Mouse (Mus musculus) kidney, embryonic 14.5 days (tissue): ENCODE data around the gene Cdc42bpg. TPM values are rescaled to one million over a fixed set of nuclear protein-coding genes. Genes with fewer than 3 reads are reported as not detected.
"Not testable (repeated sequence)": the region's sequence is repeated elsewhere in the genome, so short reads cannot be mapped to it uniquely, and the experiment has no call there.

ENCODE experiments used
- ATAC-seq: fragments of 200-750 bp; cut with Nextera tagmentation; 2 replicates; pipeline ENCODE4 v1.8.0; 2017; ENCODE audit warnings: moderate number of reproducible peaks, mild to moderate bottlenecking, moderate TSS enrichment, moderate library complexity; ENCODE audit not compliant: low FRiP score, low TSS enrichment
- H3K27ac ChIP-seq: fragments of 300-500 bp; sonication (generic); 2 replicates; pipeline ENCODE4 v1.5.1; 2014; ENCODE audit warnings: low read depth, mild to moderate bottlenecking, low read length, moderate library complexity, mixed read lengths
- H3K27me3 ChIP-seq: fragments of 300-500 bp; sonication (generic); 2 replicates; pipeline ENCODE4 v1.6.1; 2014; ENCODE audit warnings: mild to moderate bottlenecking, low read length; ENCODE audit not compliant: control insufficient read depth, insufficient read depth
- H3K36me3 ChIP-seq: fragments of 300-500 bp; sonication (generic); 2 replicates; pipeline ENCODE4 v1.6.1; 2014; ENCODE audit warnings: low read length, mixed read lengths; ENCODE audit not compliant: control insufficient read depth, insufficient read depth
- H3K4me1 ChIP-seq: fragments of 300-500 bp; sonication (generic); 2 replicates; pipeline ENCODE4 v1.6.1; 2014; ENCODE audit warnings: low read length, mixed read lengths; ENCODE audit not compliant: control insufficient read depth, insufficient read depth
- H3K4me2 ChIP-seq: fragments of 300-500 bp; sonication (generic); replicated peaks from 2 replicates; pipeline ENCODE4 v1.6.1; 2014; ENCODE audit warnings: low read depth, mild to moderate bottlenecking, low read length
- H3K4me3 ChIP-seq: fragments of 300-500 bp; sonication (generic); 2 replicates; pipeline ENCODE4 v1.5.1; 2014; ENCODE audit warnings: mild to moderate bottlenecking, low read length
- H3K9ac ChIP-seq: fragments of 300-500 bp; sonication (generic); 2 replicates; pipeline ENCODE4 v1.6.1; 2014; ENCODE audit warnings: low read depth, mild to moderate bottlenecking, low read length, moderate library complexity
- H3K9me3 ChIP-seq: fragments of 300-500 bp; sonication (generic); 2 replicates; pipeline ENCODE4 v1.6.1; 2016; ENCODE audit warnings: low read length; ENCODE audit not compliant: control insufficient read depth
- WGBS: fragments of 180-500 bp; shearing (Covaris S2); extraction: QIAGEN DNeasy Blood & Tissue Kit; methylation state at CpG from one replicate; pipeline ENCODE4 v1.1.7; 2014; 5-methylcytosine and 5-hydroxymethylcytosine counted together
- polyA plus RNA-seq: library from polyadenylated mRNA; unstranded; fragments of >200 nt; fragmentation: Nextera tagmentation; extraction: Ambion mirVana; gene quantifications from 2 replicates; pipeline ENCODE4 v1.2.1, GENCODE M21; 2014

The Cdc42bpg gene
- polyA plus RNA-seq, 1 experiment from 2014 or later, result 0.89 TPM

DNA sequence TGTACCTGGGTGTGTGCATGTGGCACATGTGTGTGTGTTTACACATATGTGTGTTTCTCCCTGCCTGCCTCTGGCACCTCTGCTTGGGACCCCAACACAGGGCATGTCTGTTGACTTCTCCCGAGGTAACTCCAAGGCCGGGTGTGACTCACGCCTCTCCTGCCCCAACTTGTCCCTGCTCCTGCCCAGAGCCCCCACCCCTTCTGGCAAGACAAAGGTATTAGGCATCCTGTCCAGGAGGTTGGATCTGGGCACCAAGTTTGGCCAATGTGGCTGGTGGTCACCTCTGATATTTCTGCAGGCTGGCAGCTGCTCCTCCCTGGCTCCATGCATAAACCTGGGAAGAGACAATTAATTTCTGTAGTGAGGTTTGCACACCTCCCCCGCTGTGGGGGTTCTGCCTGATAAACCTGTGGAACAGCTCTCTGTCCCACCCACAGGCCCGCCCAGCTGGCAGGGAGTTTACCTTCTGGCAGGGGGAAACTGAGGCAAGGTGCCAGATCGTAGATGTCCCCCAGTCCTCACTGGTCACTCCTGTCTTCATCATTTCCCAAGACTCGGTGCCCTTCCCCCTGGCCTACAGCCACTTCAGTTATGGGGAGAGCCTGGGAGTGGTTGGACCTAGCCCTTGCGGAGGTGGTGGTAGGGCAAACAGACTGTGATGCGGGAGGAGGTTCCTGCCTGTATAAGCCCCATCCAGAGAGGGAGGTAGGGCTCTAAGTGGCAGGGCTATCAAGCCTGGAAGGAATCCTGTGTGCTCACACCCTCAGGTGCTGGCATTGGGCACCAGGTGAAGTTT is 1.7 kb downstream of the Cdc42bpg start:
- no peaks in the 10 kb centered on the region for H3K9me3 ChIP-seq
- H3K27ac ChIP-seq, result no peak overlapping the region
- no peak overlapping the region for H3K4me3 ChIP-seq
- no peaks in the 10 kb centered on the region for H3K27me3 ChIP-seq
- no peak overlapping the region; the same call in 1 of the 2 replicates for H3K9ac ChIP-seq
- 0 out of 2 replicates have a peak, but pooled peaks cover 9% of the 10 kb centered on the region for H3K4me1 ChIP-seq
- WGBS, result 90% methylated on average over 9 of the region's 9 CpGs
- ATAC-seq, result no peak
- H3K4me2 ChIP-seq, result 0 out of 2 replicates have a peak overlapping the region, but pooled peaks have one; percentile 81
- peaks cover 19% of the 10 kb centered on the region for H3K36me3 ChIP-seq

DNA sequence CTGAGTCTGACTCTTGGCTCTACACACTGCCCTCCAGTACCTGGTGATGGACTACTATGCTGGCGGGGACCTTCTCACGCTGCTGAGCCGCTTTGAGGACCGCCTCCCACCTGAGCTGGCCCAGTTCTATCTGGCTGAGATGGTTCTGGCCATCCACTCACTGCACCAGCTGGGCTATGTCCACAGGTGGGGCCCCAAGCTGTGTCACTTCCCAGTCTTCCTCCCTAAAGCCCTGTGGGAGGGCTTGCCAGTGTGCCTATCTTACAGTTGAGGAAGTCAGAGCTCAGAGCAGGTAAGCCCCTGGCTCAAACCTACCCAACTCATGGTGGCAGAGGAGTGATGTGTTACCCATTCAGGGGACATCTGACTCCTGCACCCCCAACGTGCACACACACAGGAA is 3.9 kb downstream of the Cdc42bpg start:
- Histone ChIP-seq H3K27me3 (no peaks in the 10 kb centered on the region), H3K9me3 (no peaks in the 10 kb centered on the region), H3K4me1 (0 out of 2 replicates have a peak, but pooled peaks cover 9% of the 10 kb centered on the region), H3K27ac (no peak overlapping the region), H3K9ac (no peak overlapping the region), H3K36me3 (peaks cover 40% of the 10 kb centered on the region), H3K4me3 (no peak overlapping the region), H3K4me2 (no peak overlapping the region)
- no peak for ATAC-seq
- WGBS, result 90% methylated on average over 5 of the region's 5 CpGs

DNA sequence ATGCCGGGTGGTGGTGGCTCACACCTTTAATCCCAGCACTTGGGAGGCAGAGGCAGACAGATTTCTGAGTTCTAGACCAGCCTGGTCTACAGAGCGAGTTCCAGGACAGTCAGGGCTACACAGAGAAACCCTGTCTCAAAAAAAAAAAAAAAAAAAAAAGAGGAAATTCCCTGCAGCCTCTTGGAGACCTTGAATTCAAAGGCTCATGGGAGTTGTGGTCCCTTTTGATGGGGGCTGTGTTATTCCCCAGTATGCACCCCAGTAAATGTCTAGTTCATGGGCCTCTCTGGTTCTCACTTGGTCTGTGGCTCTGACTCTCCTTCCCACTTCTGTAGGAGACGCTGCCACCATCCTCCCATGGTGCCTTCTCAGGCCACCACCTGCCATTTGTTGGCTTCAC is 5.5 kb downstream of the Cdc42bpg start:
- H3K36me3 ChIP-seq, result peaks cover 53% of the 10 kb centered on the region
- 97% methylated on average over 3 of the region's 3 CpGs for WGBS

DNA sequence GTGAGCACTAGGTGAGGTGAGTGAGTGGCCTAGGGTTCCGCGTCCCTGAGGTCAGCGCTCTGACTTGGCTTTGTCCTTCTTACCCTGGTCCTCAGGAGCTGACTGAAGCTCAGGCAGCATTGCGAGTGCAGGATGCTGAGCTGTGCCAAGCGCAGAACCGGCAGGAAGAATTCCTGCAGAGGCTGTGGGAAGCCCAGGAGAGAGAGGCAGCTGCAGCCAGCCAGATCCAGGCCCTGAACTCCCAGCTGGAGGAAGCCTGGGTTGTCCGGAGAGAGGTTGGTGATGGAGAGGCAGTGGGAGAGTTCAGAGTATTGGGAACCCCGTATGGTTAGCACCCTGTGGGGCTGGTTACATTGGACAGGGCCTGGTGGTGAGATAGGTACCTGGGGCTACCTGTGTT is 7.5 kb downstream of the Cdc42bpg start:
- no peak overlapping the region for H3K27ac ChIP-seq
- H3K4me2 ChIP-seq, result no peak overlapping the region
- WGBS, result 92% methylated on average over 8 of the region's 8 CpGs
- no peak overlapping the region for H3K9ac ChIP-seq
- H3K27me3 ChIP-seq, result no peaks in the 10 kb centered on the region
- H3K36me3 ChIP-seq, result peaks cover 66% of the 10 kb centered on the region
- no peaks in the 10 kb centered on the region for H3K9me3 ChIP-seq
- H3K4me1 ChIP-seq, result no peaks in the 10 kb centered on the region
- no peak for ATAC-seq
- no peak overlapping the region for H3K4me3 ChIP-seq

More for the DNA sequence above, 5.5 kb downstream of the Cdc42bpg start:
- H3K4me1 ChIP-seq, ATAC-seq, H3K4me3 ChIP-seq, H3K4me2 ChIP-seq, H3K9ac ChIP-seq, H3K27me3 ChIP-seq, H3K27ac ChIP-seq, H3K9me3 ChIP-seq: not testable (repeated sequence)

DNA sequence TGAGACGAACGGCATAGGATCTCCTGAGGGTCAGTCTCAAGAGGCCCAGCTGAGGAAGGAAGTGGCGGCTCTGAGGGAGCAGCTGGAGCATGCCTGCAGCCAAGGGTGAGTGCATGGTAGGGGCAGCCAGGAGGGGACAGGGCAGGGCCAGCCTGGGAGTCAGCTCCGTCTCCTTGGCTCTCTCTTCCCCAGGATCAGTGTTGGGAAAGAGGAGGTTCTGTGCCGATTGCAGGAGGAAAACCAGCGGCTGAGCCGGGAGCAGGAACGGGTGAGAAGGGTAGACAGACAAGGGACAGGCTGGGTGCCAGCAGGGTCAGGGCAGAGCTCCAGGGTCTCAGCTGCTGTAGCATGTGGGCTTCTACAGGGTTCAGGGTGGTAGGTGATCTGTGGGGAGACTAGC is 8.3 kb downstream of the Cdc42bpg start:
- ATAC-seq, result no peak
- H3K9ac ChIP-seq, result no peak overlapping the region

DNA sequence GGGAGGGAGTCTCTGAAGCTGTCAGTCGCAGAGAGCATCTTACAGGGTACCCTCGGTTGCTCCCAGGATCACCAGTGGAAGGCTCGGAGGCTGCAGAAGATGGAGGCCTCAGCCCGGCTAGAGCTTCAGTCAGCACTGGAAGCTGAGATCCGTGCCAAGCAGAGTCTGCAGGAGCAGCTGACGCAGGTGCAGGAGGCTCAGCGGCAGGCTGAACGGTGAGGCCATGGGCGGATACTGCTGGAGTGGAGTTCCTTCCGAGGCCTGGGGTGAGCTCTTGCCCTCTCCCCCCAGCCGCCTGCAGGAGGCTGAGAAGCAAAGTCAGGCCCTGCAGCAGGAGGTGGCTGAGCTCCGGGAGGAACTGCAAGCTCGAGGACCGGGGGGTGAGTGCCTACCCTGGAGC is 9.3 kb downstream of the Cdc42bpg start:
- WGBS, result 81% methylated on average over 14 of the region's 14 CpGs

More for the DNA sequence above, 8.3 kb downstream of the Cdc42bpg start:
- H3K27me3 ChIP-seq, result no peaks in the 10 kb centered on the region
- H3K4me1 ChIP-seq, result no peaks in the 10 kb centered on the region
- H3K9me3 ChIP-seq, result no peaks in the 10 kb centered on the region
- H3K4me3 ChIP-seq, result no peak overlapping the region
- whole genome bisulfite sequencing, result 74% methylated on average over 8 of the region's 8 CpGs
- peaks cover 67% of the 10 kb centered on the region for H3K36me3 ChIP-seq
- H3K4me2 ChIP-seq, result no peak overlapping the region
- no peak overlapping the region for H3K27ac ChIP-seq

DNA sequence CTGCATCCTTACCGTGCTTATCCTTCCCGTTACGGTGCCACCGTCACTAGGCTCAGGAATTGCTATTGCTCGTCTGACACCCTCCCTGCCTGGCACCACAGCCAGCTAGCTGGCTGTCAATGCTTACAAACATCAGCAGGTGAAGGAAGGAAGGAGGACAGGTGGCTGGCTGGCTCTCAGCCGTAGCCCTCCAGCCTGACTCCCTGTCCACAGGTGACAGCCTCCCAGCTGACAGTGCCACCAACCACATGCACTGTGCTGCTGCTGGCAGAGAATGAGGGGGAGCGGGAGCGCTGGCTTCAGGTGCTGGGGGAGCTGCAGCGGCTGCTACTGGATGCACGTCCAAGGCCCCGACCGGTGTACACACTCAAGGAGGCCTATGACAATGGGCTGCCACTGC is 11.9 kb downstream of the Cdc42bpg start:
- H3K36me3 ChIP-seq, result peaks cover 67% of the 10 kb centered on the region
- ATAC-seq, result no peak
- no peaks in the 10 kb centered on the region for H3K27me3 ChIP-seq
- no peaks in the 10 kb centered on the region for H3K9me3 ChIP-seq
- no peak overlapping the region for H3K9ac ChIP-seq
- no peak overlapping the region for H3K4me2 ChIP-seq
- no peaks in the 10 kb centered on the region for H3K4me1 ChIP-seq
- WGBS, result 91% methylated on average over 12 of the region's 12 CpGs
- H3K27ac ChIP-seq, result no peak overlapping the region
- no peak overlapping the region for H3K4me3 ChIP-seq

More for the DNA sequence above, 9.3 kb downstream of the Cdc42bpg start:
- Histone ChIP-seq H3K27me3 (no peaks in the 10 kb centered on the region), H3K4me1 (no peaks in the 10 kb centered on the region), H3K27ac (no peak overlapping the region), H3K9ac (no peak overlapping the region), H3K4me3 (no peak overlapping the region), H3K36me3 (peaks cover 72% of the 10 kb centered on the region), H3K9me3 (no peaks in the 10 kb centered on the region), H3K4me2 (no peak overlapping the region)
- no peak for ATAC-seq

DNA sequence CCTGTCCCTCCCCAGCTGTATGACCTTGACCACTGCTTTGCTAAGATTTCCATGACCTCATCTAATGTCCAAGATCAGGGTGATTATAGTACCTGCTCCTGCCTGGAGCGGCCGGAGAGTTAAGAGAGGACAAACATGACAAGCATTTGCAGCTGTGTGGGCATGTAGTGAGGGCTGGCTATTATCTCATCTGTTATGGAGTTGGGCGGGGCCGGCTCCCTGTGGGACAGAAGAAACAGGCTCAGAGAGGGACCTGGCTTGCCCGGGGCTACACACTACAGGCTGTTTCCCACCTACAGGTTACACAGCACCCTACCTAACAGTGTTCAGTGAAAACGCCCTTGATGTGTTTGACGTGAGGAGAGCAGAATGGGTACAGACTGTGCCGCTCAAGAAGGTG is 15.1 kb downstream of the Cdc42bpg start:
- no peak overlapping the region for H3K4me3 ChIP-seq
- H3K4me1 ChIP-seq, result no peaks in the 10 kb centered on the region
- no peak overlapping the region for H3K4me2 ChIP-seq
- ATAC-seq, result no peak
- no peak overlapping the region for H3K9ac ChIP-seq
- WGBS, result 85% methylated on average over 8 of the region's 8 CpGs
- no peak overlapping the region for H3K27ac ChIP-seq
- no peaks in the 10 kb centered on the region for H3K27me3 ChIP-seq
- H3K9me3 ChIP-seq, result no peaks in the 10 kb centered on the region
- H3K36me3 ChIP-seq, result peaks cover 38% of the 10 kb centered on the region

DNA sequence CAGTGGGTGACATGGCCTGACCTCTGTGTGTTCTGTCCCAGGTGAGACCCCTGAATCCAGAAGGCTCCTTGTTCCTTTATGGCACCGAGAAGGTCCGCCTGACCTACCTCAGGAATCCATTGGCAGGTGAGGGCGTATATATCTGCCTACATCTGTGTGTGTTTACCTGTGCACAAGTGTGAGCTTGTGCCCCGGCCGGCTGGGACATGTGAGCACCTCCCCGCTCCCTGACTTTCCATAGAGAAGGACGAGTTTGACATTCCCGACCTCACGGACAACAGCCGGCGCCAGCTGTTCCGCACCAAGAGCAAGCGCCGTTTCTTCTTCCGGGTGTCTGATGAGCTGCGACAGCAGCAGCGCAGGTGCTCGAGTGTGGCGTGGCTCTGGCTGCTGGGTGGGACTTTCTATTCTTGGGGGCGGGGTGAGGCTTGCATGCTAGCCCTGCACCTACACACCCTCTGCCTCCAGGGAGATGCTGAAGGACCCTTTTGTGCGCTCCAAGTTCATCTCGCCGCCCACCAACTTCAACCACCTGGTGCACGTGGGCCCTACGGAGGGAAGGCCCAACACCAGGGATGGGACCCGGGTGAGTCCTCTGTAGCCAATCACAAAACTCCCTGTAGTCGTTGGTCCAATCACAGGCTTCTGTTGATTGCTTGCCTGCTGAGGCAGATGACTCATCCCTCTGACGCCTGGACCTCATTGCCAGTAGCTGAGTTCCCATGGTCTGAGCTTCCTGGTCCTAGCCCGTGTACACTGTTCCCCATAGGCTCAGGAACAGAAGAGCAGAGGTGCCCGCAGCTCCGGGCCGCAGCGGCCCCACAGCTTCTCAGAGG is 15.7 kb downstream of the Cdc42bpg start:
- Histone ChIP-seq H3K4me3 (no peak overlapping the region), H3K9ac (no peak overlapping the region), H3K36me3 (peaks cover 33% of the 10 kb centered on the region), H3K27me3 (no peaks in the 10 kb centered on the region), H3K4me2 (no peak overlapping the region), H3K27ac (no peak overlapping the region), H3K4me1 (no peaks in the 10 kb centered on the region), H3K9me3 (no peaks in the 10 kb centered on the region)
- 76% methylated on average over 33 of the region's 33 CpGs for WGBS
- peak; percentile 41; the same call in 1 of the 2 replicates for ATAC-seq
